Mouse (Mus musculus): ENCODE results near the gene C1qtnf9. TPM values are rescaled to one million over a fixed set of nuclear protein-coding genes. Genes with fewer than 3 reads are reported as not detected.

The C1qtnf9 gene
- polyA plus RNA-seq, 1 experiment, result 1.1 TPM

GRCm38 (mm10) chr14:60733706-60734105, 34.2 kb upstream of the C1qtnf9 start:
- H3K4me3 ChIP-seq (ENCODE audit: control insufficient read depth, low read depth, low read length), result no peak overlapping the region
- H3K27ac ChIP-seq (ENCODE audit: control insufficient read depth, insufficient read depth, low read depth, low read length), result no peak overlapping the region
- H3K36me3 ChIP-seq (ENCODE audit: control insufficient read depth, insufficient read depth, low read length), result no peaks in the 10 kb centered on the region
- no peaks in the 10 kb centered on the region for H3K27me3 ChIP-seq (ENCODE audit: control insufficient read depth, insufficient read depth, low read length)
- no peak for TF ChIP-seq POLR2A (IDR thresholded peaks at IDR 0.05; ENCODE audit: control insufficient read depth, low read depth, low read length)
- TF ChIP-seq CTCF (IDR thresholded peaks at IDR 0.05; ENCODE audit: control insufficient read depth, insufficient read depth, insufficient replicate concordance, low read depth, low read length), result no peak
- peaks cover 2% of the 10 kb centered on the region for H3K4me1 ChIP-seq (ENCODE audit: control insufficient read depth, insufficient read depth, low read length)

GRCm38 (mm10) chr14:60735206-60735605, 32.7 kb upstream of the C1qtnf9 start:
- Histone ChIP-seq H3K27ac (ENCODE audit: control insufficient read depth, insufficient read depth, low read depth, low read length) (no peak overlapping the region), H3K36me3 (ENCODE audit: control insufficient read depth, insufficient read depth, low read length) (no peaks in the 10 kb centered on the region), H3K4me1 (ENCODE audit: control insufficient read depth, insufficient read depth, low read length) (peaks cover 2% of the 10 kb centered on the region), H3K4me3 (ENCODE audit: control insufficient read depth, low read depth, low read length) (no peak overlapping the region), H3K27me3 (ENCODE audit: control insufficient read depth, insufficient read depth, low read length) (no peaks in the 10 kb centered on the region)
- TF ChIP-seq CTCF (IDR thresholded peaks at IDR 0.05; ENCODE audit: control insufficient read depth, insufficient read depth, insufficient replicate concordance, low read depth, low read length) (no peak), POLR2A (IDR thresholded peaks at IDR 0.05; ENCODE audit: control insufficient read depth, low read depth, low read length) (no peak)

GRCm38 (mm10) chr14:60735848-60736547, 31.9 kb upstream of the C1qtnf9 start:
- H3K27ac ChIP-seq (ENCODE audit: control insufficient read depth, insufficient read depth, low read depth, low read length), result no peak overlapping the region; the same call in 1 of the 2 replicates
- H3K36me3 ChIP-seq (ENCODE audit: control insufficient read depth, insufficient read depth, low read length), result no peaks in the 10 kb centered on the region
- TF ChIP-seq POLR2A (IDR thresholded peaks at IDR 0.05; ENCODE audit: control insufficient read depth, low read depth, low read length) (no peak), CTCF (IDR thresholded peaks at IDR 0.05; ENCODE audit: control insufficient read depth, insufficient read depth, insufficient replicate concordance, low read depth, low read length) (no peak)
- H3K4me3 ChIP-seq (ENCODE audit: control insufficient read depth, low read depth, low read length), result no peak overlapping the region
- peaks cover 4% of the 10 kb centered on the region for H3K4me1 ChIP-seq (ENCODE audit: control insufficient read depth, insufficient read depth, low read length)
- no peaks in the 10 kb centered on the region for H3K27me3 ChIP-seq (ENCODE audit: control insufficient read depth, insufficient read depth, low read length)

- TF ChIP-seq CTCF (IDR thresholded peaks at IDR 0.05; ENCODE audit: control insufficient read depth, insufficient read depth, insufficient replicate concordance, low read depth, low read length) (no peak), POLR2A (IDR thresholded peaks at IDR 0.05; ENCODE audit: control insufficient read depth, low read depth, low read length) (no peak)
- Histone ChIP-seq H3K4me3 (ENCODE audit: control insufficient read depth, low read depth, low read length) (no peak overlapping the region), H3K36me3 (ENCODE audit: control insufficient read depth, insufficient read depth, low read length) (no peaks in the 10 kb centered on the region), H3K27me3 (ENCODE audit: control insufficient read depth, insufficient read depth, low read length) (no peaks in the 10 kb centered on the region), H3K27ac (ENCODE audit: control insufficient read depth, insufficient read depth, low read depth, low read length) (peak overlapping the region; percentile 36), H3K4me1 (ENCODE audit: control insufficient read depth, insufficient read depth, low read length) (peaks cover 4% of the 10 kb centered on the region)
Measured at GRCm38 (mm10) chr14:60736591-60737192, 31.2 kb upstream of the C1qtnf9 start.

- Histone ChIP-seq H3K36me3 (ENCODE audit: control insufficient read depth, insufficient read depth, low read length) (no peaks in the 10 kb centered on the region), H3K27ac (ENCODE audit: control insufficient read depth, insufficient read depth, low read depth, low read length) (no peak overlapping the region; the same call in 1 of the 2 replicates), H3K27me3 (ENCODE audit: control insufficient read depth, insufficient read depth, low read length) (no peaks in the 10 kb centered on the region), H3K4me3 (ENCODE audit: control insufficient read depth, low read depth, low read length) (no peak overlapping the region), H3K4me1 (ENCODE audit: control insufficient read depth, insufficient read depth, low read length) (peaks cover 6% of the 10 kb centered on the region)
- TF ChIP-seq POLR2A (IDR thresholded peaks at IDR 0.05; ENCODE audit: control insufficient read depth, low read depth, low read length), result no peak
Measured at GRCm38 (mm10) chr14:60737202-60737611, 30.7 kb upstream of the C1qtnf9 start.

- Histone ChIP-seq H3K27me3 (ENCODE audit: control insufficient read depth, insufficient read depth, low read length) (no peaks in the 10 kb centered on the region), H3K36me3 (ENCODE audit: control insufficient read depth, insufficient read depth, low read length) (no peaks in the 10 kb centered on the region), H3K27ac (ENCODE audit: control insufficient read depth, insufficient read depth, low read depth, low read length) (peak overlapping the region; percentile 63), H3K4me1 (ENCODE audit: control insufficient read depth, insufficient read depth, low read length) (peaks cover 6% of the 10 kb centered on the region), H3K4me3 (ENCODE audit: control insufficient read depth, low read depth, low read length) (no peak overlapping the region)
- TF ChIP-seq CTCF (IDR thresholded peaks at IDR 0.05; ENCODE audit: control insufficient read depth, insufficient read depth, insufficient replicate concordance, low read depth, low read length) (no peak), POLR2A (IDR thresholded peaks at IDR 0.05; ENCODE audit: control insufficient read depth, low read depth, low read length) (no peak)
Measured at GRCm38 (mm10) chr14:60738434-60738938, 29.4 kb upstream of the C1qtnf9 start.

- TF ChIP-seq POLR2A (IDR thresholded peaks at IDR 0.05; ENCODE audit: control insufficient read depth, low read depth, low read length) (no peak), CTCF (IDR thresholded peaks at IDR 0.05; ENCODE audit: control insufficient read depth, insufficient read depth, insufficient replicate concordance, low read depth, low read length) (no peak)
- Histone ChIP-seq H3K27ac (ENCODE audit: control insufficient read depth, insufficient read depth, low read depth, low read length) (no peak overlapping the region), H3K27me3 (ENCODE audit: control insufficient read depth, insufficient read depth, low read length) (no peaks in the 10 kb centered on the region), H3K4me1 (ENCODE audit: control insufficient read depth, insufficient read depth, low read length) (peaks cover 6% of the 10 kb centered on the region), H3K36me3 (ENCODE audit: control insufficient read depth, insufficient read depth, low read length) (no peaks in the 10 kb centered on the region), H3K4me3 (ENCODE audit: control insufficient read depth, low read depth, low read length) (no peak overlapping the region)
Measured at GRCm38 (mm10) chr14:60739155-60739554, 28.8 kb upstream of the C1qtnf9 start.
